Mouse (Mus musculus) CH12.LX (cell line): ENCODE results near the gene 4933428G20Rik. TPM values are rescaled to one million over a fixed set of nuclear protein-coding genes. Genes with fewer than 3 reads are reported as not detected.

Experiments used
- DNase-seq: peaks from one replicate; pipeline ENCODE4 v3.0.0-alpha.2; 2013; ENCODE audit errors: extremely low read depth
- H3K27ac ChIP-seq: 2 replicates; pipeline ENCODE4 v1.5.1; 2012; ENCODE audit warnings: low read depth, mild to moderate bottlenecking, control low read depth, moderate library complexity; ENCODE audit not compliant: insufficient read depth
- H3K27me3 ChIP-seq: replicated peaks from 2 replicates; pipeline ENCODE3; 2012; ENCODE audit warnings: inconsistent platforms
- H3K36me3 ChIP-seq, 2 experiments: replicated peaks in 1 of 2; 2 replicates each; pipeline versions ENCODE3 to v1.6.1; 2012; ENCODE audit warnings: inconsistent platforms in 1 of 2, low read length in 1 of 2, mild to moderate bottlenecking in 1 of 2, mixed read lengths in 1 of 2, moderate library complexity in 1 of 2; ENCODE audit not compliant: control insufficient read depth in 1 of 2, insufficient read depth in 1 of 2
- H3K4me1 ChIP-seq, 2 experiments: 2 replicates each; pipeline ENCODE4 v1.6.1; 2012; ENCODE audit warnings: inconsistent platforms in 1 of 2, moderate library complexity in 1 of 2; ENCODE audit not compliant: insufficient read depth in 2 of 2, control insufficient read depth in 1 of 2
- H3K4me2 ChIP-seq: 2 replicates; pipeline ENCODE4 v1.6.1; 2012; ENCODE audit warnings: low read depth, mild to moderate bottlenecking, control low read depth; ENCODE audit not compliant: poor library complexity, insufficient read depth, severe bottlenecking
- H3K4me3 ChIP-seq, 3 experiments: fragments of 150-350 bp in 1 of 3; sonication (generic) in 1 of 3; replicated peaks in 1 of 3; 2 replicates each; pipeline versions ENCODE3 to v1.5.1; 2011 to 2012; ENCODE audit warnings: low read depth in 2 of 3, low read length in 2 of 3, mild to moderate bottlenecking in 2 of 3, moderate library complexity in 2 of 3, control low read depth in 1 of 3, improper control_type of control experiment in 1 of 3, inconsistent platforms in 1 of 3, mixed read lengths in 1 of 3; ENCODE audit not compliant: poor library complexity in 1 of 3
- H3K79me2 ChIP-seq: replicated peaks from 2 replicates; pipeline ENCODE4 v1.6.1; 2012; ENCODE audit warnings: mild to moderate bottlenecking, moderate library complexity; ENCODE audit not compliant: control insufficient read depth, poor library complexity, insufficient read depth, severe bottlenecking; ENCODE audit errors: extremely low read depth
- H3K9ac ChIP-seq: 2 replicates; pipeline ENCODE4 v1.6.1; 2012; ENCODE audit warnings: low read depth, mild to moderate bottlenecking, control low read depth, moderate library complexity; ENCODE audit not compliant: insufficient read depth
- H3K9me3 ChIP-seq: replicated peaks from 2 replicates; pipeline ENCODE3; 2012; ENCODE audit warnings: low read length, inconsistent platforms, mixed read lengths
- BHLHE40 ChIP-seq: IDR thresholded peaks from 2 replicates; pipeline ENCODE4 v1.6.1; 2011; ENCODE audit warnings: mild to moderate bottlenecking, low read depth, low read length, improper control_type of control experiment
- CHD1 ChIP-seq: IDR thresholded peaks from 2 replicates; pipeline ENCODE4 v1.6.1; 2012; ENCODE audit warnings: low read depth, low read length, improper control_type of control experiment, inconsistent platforms
- CHD2 ChIP-seq: IDR thresholded peaks from 2 replicates; pipeline ENCODE4 v1.6.1; 2011; ENCODE audit warnings: low read length, improper control_type of control experiment
- CTCF ChIP-seq, 2 experiments: IDR thresholded peaks in 1 of 2; conservative IDR thresholded peaks in 1 of 2; 2 replicates each; pipeline ENCODE4 v1.5.1; 2011 to 2012; ENCODE audit warnings: low read depth in 2 of 2, low read length in 2 of 2, improper control_type of control experiment in 1 of 2, inconsistent platforms in 1 of 2, mild to moderate bottlenecking in 1 of 2, moderate library complexity in 1 of 2
- ELF1 ChIP-seq: IDR thresholded peaks from 2 replicates; pipeline ENCODE4 v1.6.1; 2014; ENCODE audit warnings: low read depth, mild to moderate bottlenecking, inconsistent platforms, low read length, improper control_type of control experiment
- ETS1 ChIP-seq: conservative IDR thresholded peaks from 2 replicates; pipeline ENCODE4 v1.6.1; 2012; ENCODE audit warnings: low read depth, mild to moderate bottlenecking, inconsistent platforms, low read length, improper control_type of control experiment, moderate library complexity
- GABPA ChIP-seq: IDR thresholded peaks from 2 replicates; pipeline ENCODE4 v1.6.1; 2012; ENCODE audit warnings: low read depth, low read length, improper control_type of control experiment, inconsistent platforms; ENCODE audit not compliant: insufficient replicate concordance
- HCFC1 ChIP-seq: IDR thresholded peaks from 2 replicates; pipeline ENCODE4 v1.6.1; 2012; ENCODE audit warnings: low read depth, mild to moderate bottlenecking, inconsistent platforms, low read length, improper control_type of control experiment
- JUN ChIP-seq: IDR thresholded peaks from 2 replicates; pipeline ENCODE4 v1.6.1; 2011; ENCODE audit warnings: low read depth, mild to moderate bottlenecking, low read length, improper control_type of control experiment, moderate library complexity; ENCODE audit not compliant: insufficient read depth
- MAX ChIP-seq: IDR thresholded peaks from 2 replicates; pipeline ENCODE4 v1.6.1; 2011; ENCODE audit warnings: low read length, improper control_type of control experiment
- MAZ ChIP-seq: IDR thresholded peaks from 2 replicates; pipeline ENCODE4 v1.6.1; 2012; ENCODE audit warnings: low read depth, mild to moderate bottlenecking, inconsistent platforms, low read length, improper control_type of control experiment, moderate library complexity
- MEF2A ChIP-seq: IDR thresholded peaks from 2 replicates; pipeline ENCODE4 v1.6.1; 2014; ENCODE audit warnings: low read depth, mild to moderate bottlenecking, inconsistent platforms, low read length, improper control_type of control experiment, borderline replicate concordance
- MYC ChIP-seq: IDR thresholded peaks from 2 replicates; pipeline ENCODE4 v1.6.1; 2011; ENCODE audit warnings: low read depth, mild to moderate bottlenecking, improper control_type of control experiment, low read length
- NRF1 ChIP-seq: IDR thresholded peaks from 2 replicates; pipeline ENCODE4 v1.6.1; 2014; ENCODE audit warnings: low read depth, mild to moderate bottlenecking, inconsistent platforms, low read length, improper control_type of control experiment, moderate library complexity
- POLR2AphosphoS2 ChIP-seq: IDR thresholded peaks from 2 replicates; pipeline ENCODE4 v1.6.1; 2011; ENCODE audit warnings: low read depth, low read length, improper control_type of control experiment
- RAD21 ChIP-seq: IDR thresholded peaks from 2 replicates; pipeline ENCODE4 v1.6.1; 2011; ENCODE audit warnings: low read depth, mild to moderate bottlenecking, low read length, improper control_type of control experiment, moderate library complexity
- SIN3A ChIP-seq: IDR thresholded peaks from 2 replicates; pipeline ENCODE4 v1.6.1; 2012; ENCODE audit warnings: low read length, improper control_type of control experiment, inconsistent platforms
- SMC3 ChIP-seq: IDR thresholded peaks from 2 replicates; pipeline ENCODE4 v1.6.1; 2011; ENCODE audit warnings: low read depth, low read length, improper control_type of control experiment
- TCF12 ChIP-seq: IDR thresholded peaks from 2 replicates; pipeline ENCODE4 v1.6.1; 2014; ENCODE audit warnings: low read depth, mild to moderate bottlenecking, inconsistent platforms, low read length, improper control_type of control experiment
- ZMIZ1 ChIP-seq: IDR thresholded peaks from 2 replicates; pipeline ENCODE4 v1.6.1; 2012; ENCODE audit warnings: low read depth, mild to moderate bottlenecking, inconsistent platforms, low read length, improper control_type of control experiment
- ZNF384 ChIP-seq: IDR thresholded peaks from 2 replicates; pipeline ENCODE4 v1.6.1; 2012; ENCODE audit warnings: low read depth, low read length, improper control_type of control experiment, inconsistent platforms
- dilution Hi-C: fragments of 300-500 bp; cut with MboI; formaldehyde crosslinking; loops from 2 replicates; pipeline ENCODE4 v1.14.3; 2020; ENCODE audit warnings: low sequenced_read_pairs; ENCODE audit not compliant: extremely low pct_unique_long_range_greater_than_20kb, extremely low pct_ligation_motif_present
- in situ Hi-C: fragments of 300-500 bp; cut with MboI; formaldehyde crosslinking; loops from 3 replicates; pipeline ENCODE4 v1.14.3; 2019; ENCODE audit warnings: low sequenced_read_pairs, low pct_ligation_motif_present, low pct_unique_long_range_greater_than_20kb, mixed read lengths
- polyA plus RNA-seq: library from polyadenylated mRNA; unstranded; fragments of >175 nt; gene quantifications from 2 replicates; pipeline ENCODE4 v1.2.1, GENCODE M21; 2012; ENCODE audit warnings: low read depth; ENCODE audit not compliant: insufficient read length
- total RNA-seq, 2 experiments: library from RNA; depleted of rRNA; stranded (reverse); fragments of 300-350 nt in 1 of 2; fragments of >200 nt in 1 of 2; gene quantifications; 2 replicates each; pipeline ENCODE4 v1.2.3; 2012 to 2014

4933428G20Rik gene
- total and polyA plus RNA-seq, 3 experiments, result 0.17 to 0.50 TPM; not detected in 1

- peak; percentile 30; the same call in 1 of the 2 replicates for TF ChIP-seq JUN
- peak; percentile 75 for TF ChIP-seq MAZ
- peak; percentile 33; the same call in 1 of the 2 replicates for TF ChIP-seq TCF12
- TF ChIP-seq ETS1, result no peak
- TF ChIP-seq MEF2A, result no peak
- TF ChIP-seq MYC, result 0 out of 2 replicates have a peak, but pooled peaks have one; percentile 29
- no peak for TF ChIP-seq GABPA
- 0 out of 2 replicates have a peak, but pooled peaks have one; percentile 30 for TF ChIP-seq BHLHE40
- peak; percentile 73 for TF ChIP-seq SIN3A
- TF ChIP-seq MAX, result no peak
- no peak for TF ChIP-seq ZMIZ1
- TF ChIP-seq CHD1, result no peak
- TF ChIP-seq, all 38 proteins: peak for 17
These were observed 31.4 kb downstream of the 4933428G20Rik start (continued) for GRCm38 (mm10) chr11:97468639-97469287.

GRCm38 (mm10) chr11:97466444-97467160, 33.5 kb downstream of the 4933428G20Rik start:
- DNase-seq, result no peak
- Histone ChIP-seq H3K4me1 (peaks cover 4 to 9% of the 10 kb centered on the region in 2 experiments), H3K9me3 (no peaks in the 10 kb centered on the region), H3K79me2 (no peaks in the 10 kb centered on the region), H3K27ac (no peak overlapping the region), H3K9ac (no peak overlapping the region), H3K36me3 (peaks cover 16 to 74% of the 10 kb centered on the region in 2 experiments)
- in situ Hi-C loops, result loop anchor here (5.0 kb wide), 1 partner anchor 59 kb away; no protein-coding TSS in a partner anchor
- dilution Hi-C loops, result no loop called here
- TF ChIP-seq ZNF384, result no peak
- no peak for TF ChIP-seq RAD21
- no peak for TF ChIP-seq MAX
- no peak for TF ChIP-seq BHLHE40
- TF ChIP-seq NRF1, result no peak
- no peak for TF ChIP-seq JUN
- TF ChIP-seq HCFC1, result no peak
- no peak for TF ChIP-seq POLR2AphosphoS2
- TF ChIP-seq MYC, result no peak
- no peak for TF ChIP-seq SMC3
- TF ChIP-seq CTCF (conservative IDR thresholded peaks at IDR 0.05 in 1 of 2, IDR thresholded peaks at IDR 0.05 in 1 of 2; ENCODE audit: low read depth in 2 of 2, low read length in 2 of 2), result no peak
- no peak for TF ChIP-seq ELF1
- no peak for TF ChIP-seq CHD2
- TF ChIP-seq, all 38 proteins: peak for 0
- Histone ChIP-seq H3K4me2 (no peak overlapping the region), H3K4me3 (no peak overlapping the region), H3K27me3 (no peaks in the 10 kb centered on the region)
